Mouse (Mus musculus) embryonic facial prominence, embryonic 15.5 days (tissue): ENCODE data around the gene Vac14. TPM values are rescaled to one million over a fixed set of nuclear protein-coding genes. Genes with fewer than 3 reads are reported as not detected.

Experiments used
- ATAC-seq: fragments of 200-750 bp; cut with Nextera tagmentation; 2 replicates; pipeline ENCODE4 v1.8.0; 2017; ENCODE audit warnings: low read depth, moderate TSS enrichment; ENCODE audit not compliant: insufficient number of reproducible peaks, low FRiP score, low TSS enrichment
- H3K27ac ChIP-seq: fragments of 300-500 bp; sonication (generic); replicated peaks from 2 replicates; pipeline ENCODE4 v1.5.1; 2015; ENCODE audit warnings: mild to moderate bottlenecking, inconsistent platforms
- H3K27me3 ChIP-seq: fragments of 300-500 bp; sonication (generic); 2 replicates; pipeline ENCODE4 v1.6.1; 2015; ENCODE audit warnings: inconsistent platforms
- H3K36me3 ChIP-seq: fragments of 300-500 bp; sonication (generic); 2 replicates; pipeline ENCODE4 v1.6.1; 2015; ENCODE audit warnings: mild to moderate bottlenecking, inconsistent platforms
- H3K4me1 ChIP-seq: fragments of 300-500 bp; sonication (generic); 2 replicates; pipeline ENCODE4 v1.6.1; 2015; ENCODE audit warnings: inconsistent platforms
- H3K4me2 ChIP-seq: fragments of 300-500 bp; sonication (generic); replicated peaks from 2 replicates; pipeline ENCODE4 v1.6.1; 2015; ENCODE audit warnings: mild to moderate bottlenecking, inconsistent platforms
- H3K4me3 ChIP-seq: fragments of 300-500 bp; sonication (generic); replicated peaks from 2 replicates; pipeline ENCODE4 v1.5.1; 2015; ENCODE audit warnings: mild to moderate bottlenecking, inconsistent platforms
- H3K9ac ChIP-seq: fragments of 300-500 bp; sonication (generic); 2 replicates; pipeline ENCODE4 v1.6.1; 2015; ENCODE audit warnings: inconsistent platforms
- H3K9me3 ChIP-seq: fragments of 300-500 bp; sonication (generic); replicated peaks from 2 replicates; pipeline ENCODE4 v1.6.1; 2016; ENCODE audit warnings: inconsistent platforms
- WGBS: fragments of 180-500 bp; shearing (Covaris S2); methylation state at CpG from one replicate; pipeline ENCODE4 v1.1.7; 2015; 5-methylcytosine and 5-hydroxymethylcytosine counted together
- polyA plus RNA-seq: library from polyadenylated mRNA; unstranded; fragments of >200 nt; fragmentation: Nextera tagmentation; extraction: Ambion mirVana; gene quantifications from 2 replicates; pipeline ENCODE4 v1.2.1, GENCODE M21; 2015

Vac14 gene
- polyA plus RNA-seq, 1 experiment from 2014 or later, result 18.6 TPM

DNA sequence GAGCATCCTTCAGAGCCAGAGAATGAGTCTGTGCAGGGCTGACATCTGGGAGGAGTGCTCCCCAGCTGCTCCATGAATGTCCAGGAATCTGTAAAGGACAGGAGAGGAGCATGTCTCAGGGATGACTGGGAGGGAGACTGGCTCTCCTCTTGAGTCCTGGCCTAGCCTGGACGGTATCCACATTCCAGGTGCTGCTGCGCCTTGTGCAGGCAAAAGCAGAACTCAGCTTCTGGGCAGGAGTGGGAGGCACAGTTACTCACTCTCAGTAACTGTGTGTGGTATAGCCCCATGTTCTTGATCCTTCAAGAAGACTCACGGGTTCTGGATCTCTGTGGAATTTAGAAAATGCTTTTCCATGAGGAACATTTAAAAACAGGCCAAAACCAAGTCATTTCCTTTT lies 11.7 kb downstream of the Vac14 start:
- H3K9me3 ChIP-seq, result no peaks in the 10 kb centered on the region
- H3K36me3 ChIP-seq, result peaks cover 20% of the 10 kb centered on the region
- WGBS, result 83% methylated on average over 3 of the region's 3 CpGs
- ATAC-seq, result no peak
- no peaks in the 10 kb centered on the region for H3K27me3 ChIP-seq
- no peak overlapping the region for H3K4me2 ChIP-seq
- no peak overlapping the region for H3K4me3 ChIP-seq
- H3K27ac ChIP-seq, result peak overlapping the region; percentile 74
- no peak overlapping the region for H3K9ac ChIP-seq
- peaks cover 29% of the 10 kb centered on the region for H3K4me1 ChIP-seq

DNA sequence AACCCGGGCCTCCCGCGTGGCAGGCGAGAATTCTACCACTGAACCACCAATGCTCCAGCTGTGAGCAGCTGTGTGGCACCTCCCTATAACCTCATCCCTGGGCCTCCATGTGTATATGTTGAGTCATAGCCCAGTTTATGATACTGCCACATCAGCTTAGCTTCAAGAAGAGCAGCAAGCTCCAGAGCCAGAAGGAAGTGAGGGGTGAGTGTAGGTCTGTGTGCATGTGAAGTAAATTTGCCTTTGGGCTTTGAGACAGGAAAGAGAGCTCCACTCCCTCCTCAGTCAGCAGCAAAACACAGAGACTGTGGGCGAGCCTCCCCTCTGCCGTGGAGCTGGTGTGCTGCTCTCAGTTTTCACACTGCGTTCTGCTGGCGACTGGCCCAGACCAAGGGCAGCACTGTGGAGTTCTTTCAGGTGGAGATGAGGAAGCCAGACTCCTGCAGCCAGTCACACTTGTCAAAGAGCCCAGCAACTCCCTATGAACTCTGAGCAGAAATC lies 12.2 kb downstream of the Vac14 start:
- no peaks in the 10 kb centered on the region for H3K9me3 ChIP-seq
- H3K27me3 ChIP-seq, result no peaks in the 10 kb centered on the region
- peak overlapping the region; percentile 12; the same call in 1 of the 2 replicates for H3K4me3 ChIP-seq
- peaks cover 29% of the 10 kb centered on the region for H3K4me1 ChIP-seq
- H3K9ac ChIP-seq, result no peak overlapping the region
- 55% methylated on average over 8 of the region's 8 CpGs for WGBS
- peak overlapping the region; percentile 74 for H3K27ac ChIP-seq
- peak; percentile 85 for ATAC-seq
- peak overlapping the region; percentile 17 for H3K4me2 ChIP-seq
- H3K36me3 ChIP-seq, result peaks cover 25% of the 10 kb centered on the region

DNA sequence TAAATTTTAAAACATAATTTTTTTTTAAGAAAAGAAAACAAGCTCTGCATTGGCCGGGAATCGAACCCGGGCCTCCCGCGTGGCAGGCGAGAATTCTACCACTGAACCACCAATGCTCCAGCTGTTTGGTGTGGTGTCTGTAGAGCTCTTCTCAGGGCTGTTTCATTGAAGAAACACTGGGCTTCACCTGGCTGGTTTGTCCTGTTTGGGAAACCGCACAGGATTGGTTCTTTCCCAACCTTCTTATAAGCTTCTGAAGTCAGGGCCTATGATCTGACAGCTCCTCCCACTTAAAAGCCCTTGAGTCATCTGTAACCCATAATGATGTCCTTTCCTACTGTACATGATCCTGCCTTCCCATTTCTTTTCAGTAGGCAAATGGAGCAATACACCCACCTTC lies 12.8 kb downstream of the Vac14 start:
- peaks cover 31% of the 10 kb centered on the region for H3K36me3 ChIP-seq
- no peak overlapping the region for H3K4me2 ChIP-seq
- H3K4me3 ChIP-seq, result no peak overlapping the region
- WGBS, result 77% methylated on average over 7 of the region's 7 CpGs
- H3K9me3 ChIP-seq, result no peaks in the 10 kb centered on the region
- 0 out of 2 replicates have a peak, but pooled peaks have one; percentile 23 for ATAC-seq
- H3K4me1 ChIP-seq, result peaks cover 29% of the 10 kb centered on the region
- peak overlapping the region; percentile 74 for H3K27ac ChIP-seq
- no peak overlapping the region for H3K9ac ChIP-seq
- H3K27me3 ChIP-seq, result no peaks in the 10 kb centered on the region

DNA sequence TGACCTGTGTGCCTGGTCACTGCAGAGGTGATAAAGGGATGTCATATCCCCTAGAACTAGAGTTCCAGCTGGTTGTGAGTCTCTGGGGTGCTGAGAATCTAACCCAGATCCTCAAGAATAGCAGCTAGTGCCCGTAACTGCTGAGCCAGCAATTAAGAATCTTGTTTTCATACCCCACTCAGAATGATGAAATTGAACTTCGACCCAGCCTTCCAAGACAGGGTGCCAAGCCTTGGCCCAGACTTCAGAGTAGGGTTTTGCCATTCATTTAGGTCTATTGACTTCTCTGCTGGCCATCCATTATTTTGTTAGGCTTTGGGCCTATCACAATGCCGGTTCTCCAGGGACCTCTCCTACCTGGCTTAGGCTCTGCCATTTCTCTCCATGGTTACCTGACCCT lies 15.4 kb downstream of the Vac14 start:
- peaks cover 29% of the 10 kb centered on the region for H3K4me1 ChIP-seq
- H3K4me3 ChIP-seq, result no peak overlapping the region
- H3K36me3 ChIP-seq, result peaks cover 53% of the 10 kb centered on the region
- no peaks in the 10 kb centered on the region for H3K27me3 ChIP-seq
- no peak overlapping the region for H3K27ac ChIP-seq
- ATAC-seq, result no peak
- H3K9me3 ChIP-seq, result no peaks in the 10 kb centered on the region
- no peak overlapping the region for H3K9ac ChIP-seq
- 93% methylated on average over 3 of the region's 3 CpGs for WGBS
- H3K4me2 ChIP-seq, result no peak overlapping the region

DNA sequence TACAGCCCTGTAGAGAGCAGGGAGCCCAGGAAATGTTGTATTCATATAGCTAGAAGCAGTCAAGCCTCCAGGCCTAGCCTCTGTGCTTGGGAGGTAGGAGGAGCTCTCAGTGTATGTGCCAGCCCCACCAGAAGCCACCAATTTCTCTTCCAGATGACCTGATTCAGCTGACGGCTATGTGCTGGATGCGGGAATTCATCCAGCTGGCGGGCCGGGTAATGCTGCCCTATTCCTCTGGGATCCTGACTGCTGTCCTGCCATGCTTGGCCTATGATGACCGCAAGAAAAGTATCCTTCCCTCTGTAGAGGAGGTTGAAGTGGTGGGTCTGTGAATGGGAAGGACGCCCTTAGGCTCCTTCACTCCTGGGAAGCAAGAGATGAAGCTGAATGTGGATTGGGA lies 17.8 kb downstream of the Vac14 start:
- 91% methylated on average over 6 of the region's 6 CpGs for WGBS
- Histone ChIP-seq H3K27ac (no peak overlapping the region), H3K4me2 (no peak overlapping the region), H3K27me3 (no peaks in the 10 kb centered on the region), H3K36me3 (peaks cover 53% of the 10 kb centered on the region), H3K9me3 (no peaks in the 10 kb centered on the region), H3K4me1 (peaks cover 9% of the 10 kb centered on the region; the same call in 1 of the 2 replicates), H3K9ac (no peak overlapping the region), H3K4me3 (no peak overlapping the region)
- ATAC-seq, result no peak

DNA sequence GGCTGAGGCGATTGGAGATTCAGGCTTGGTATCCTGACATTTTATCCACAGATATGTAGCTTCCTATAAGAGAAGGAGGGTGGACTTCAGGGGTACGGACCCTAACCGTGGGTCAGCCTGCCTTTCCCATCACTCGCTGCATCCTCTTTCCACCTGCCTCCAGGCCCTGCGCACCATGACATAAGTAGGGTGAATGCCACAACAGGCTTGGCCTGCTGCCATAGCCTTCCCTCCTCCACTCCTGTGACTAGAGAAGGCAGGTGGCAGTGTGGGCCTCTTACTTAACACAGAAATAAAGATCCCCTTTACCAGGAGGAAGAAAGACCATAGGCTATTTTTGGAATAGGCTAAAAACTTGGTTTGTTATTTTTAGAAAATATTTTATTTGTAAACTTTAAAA lies 23.9 kb downstream of the Vac14 start:
- Histone ChIP-seq H3K4me3 (no peak overlapping the region), H3K9me3 (no peaks in the 10 kb centered on the region), H3K36me3 (peaks cover 18% of the 10 kb centered on the region; the same call in 1 of the 2 replicates), H3K4me2 (no peak overlapping the region), H3K9ac (no peak overlapping the region), H3K4me1 (no peaks in the 10 kb centered on the region), H3K27me3 (no peaks in the 10 kb centered on the region), H3K27ac (no peak overlapping the region)
- WGBS, result 80% methylated on average over 5 of the region's 5 CpGs
- ATAC-seq, result no peak

DNA sequence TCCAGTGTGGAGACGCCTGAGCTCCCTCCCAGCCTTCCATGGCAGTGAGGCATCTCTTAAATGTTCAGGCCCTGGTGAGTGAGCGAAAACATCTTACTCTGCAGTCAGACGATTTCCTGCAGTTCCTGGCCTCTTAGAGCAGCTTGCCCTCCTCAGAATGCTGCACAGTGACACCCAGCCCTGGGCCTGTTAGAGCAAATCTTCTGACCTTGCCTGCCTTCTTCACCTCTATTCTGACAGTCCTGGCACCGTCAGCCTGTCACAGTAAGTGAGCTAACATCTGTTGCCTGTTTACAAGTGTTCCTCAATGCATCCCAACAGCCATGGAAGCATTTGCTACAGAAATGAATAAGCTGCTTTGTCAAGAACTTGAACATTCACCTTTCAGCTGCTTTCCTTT lies 24.8 kb downstream of the Vac14 start:
- Histone ChIP-seq H3K27me3 (no peaks in the 10 kb centered on the region), H3K9me3 (no peaks in the 10 kb centered on the region), H3K36me3 (peaks cover 11% of the 10 kb centered on the region; the same call in 1 of the 2 replicates), H3K4me2 (no peak overlapping the region), H3K4me1 (no peaks in the 10 kb centered on the region), H3K27ac (no peak overlapping the region), H3K9ac (no peak overlapping the region), H3K4me3 (no peak overlapping the region)
- 59% methylated on average over 4 of the region's 4 CpGs for WGBS
- ATAC-seq, result no peak

DNA sequence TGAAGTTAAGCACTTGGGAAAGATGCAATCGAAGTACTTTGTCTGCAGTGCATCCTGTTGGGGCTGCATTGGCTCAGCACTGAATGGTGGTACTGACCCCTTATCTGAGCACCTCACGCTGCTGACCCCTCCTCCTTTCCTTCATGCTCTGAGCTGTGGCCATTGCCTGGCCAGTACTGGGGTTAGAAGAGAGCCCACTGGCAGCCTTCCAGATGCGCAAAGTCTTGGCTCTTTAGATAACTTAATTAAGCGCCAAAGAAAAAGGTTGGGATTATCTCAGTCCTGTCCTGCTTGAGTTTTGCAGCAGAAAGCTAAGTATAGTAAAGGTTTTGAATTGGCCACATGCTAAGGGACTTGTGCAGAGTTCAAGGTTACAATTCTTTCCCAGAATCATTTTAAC lies 26.0 kb downstream of the Vac14 start:
- peaks cover 12% of the 10 kb centered on the region; the same call in 1 of the 2 replicates for H3K36me3 ChIP-seq
- H3K4me1 ChIP-seq, result no peaks in the 10 kb centered on the region
- H3K9ac ChIP-seq, result no peak overlapping the region
- WGBS, result 79% methylated on average over 4 of the region's 4 CpGs
- no peak for ATAC-seq
- no peak overlapping the region for H3K4me3 ChIP-seq
- no peaks in the 10 kb centered on the region for H3K9me3 ChIP-seq
- H3K27ac ChIP-seq, result no peak overlapping the region
- no peak overlapping the region for H3K4me2 ChIP-seq
- H3K27me3 ChIP-seq, result no peaks in the 10 kb centered on the region

DNA sequence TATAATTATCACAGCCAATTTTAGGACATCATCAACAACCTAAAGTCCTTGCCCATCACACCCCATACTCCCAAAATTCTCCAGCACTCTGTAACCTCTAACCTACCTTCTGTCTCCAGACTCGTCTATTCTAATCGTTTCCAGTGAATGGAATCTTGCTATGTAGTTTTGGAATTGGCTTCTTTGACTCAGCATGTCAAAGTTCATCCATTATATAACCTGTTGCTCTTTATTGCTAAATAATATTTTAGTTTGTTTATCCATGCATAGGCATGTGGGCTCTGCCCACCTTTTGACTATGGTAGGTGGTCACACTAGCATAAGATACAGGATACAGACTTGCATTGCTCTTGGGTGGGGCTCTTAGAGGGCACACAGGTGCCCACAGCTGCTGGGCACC lies 26.5 kb downstream of the Vac14 start:
- WGBS, result 73% methylated on average over 2 of the region's 2 CpGs
- Histone ChIP-seq H3K27ac (no peak overlapping the region), H3K4me1 (no peaks in the 10 kb centered on the region), H3K27me3 (no peaks in the 10 kb centered on the region), H3K4me3 (no peak overlapping the region), H3K9me3 (no peaks in the 10 kb centered on the region), H3K9ac (no peak overlapping the region), H3K4me2 (no peak overlapping the region), H3K36me3 (peaks cover 17% of the 10 kb centered on the region; the same call in 1 of the 2 replicates)
- ATAC-seq, result no peak

DNA sequence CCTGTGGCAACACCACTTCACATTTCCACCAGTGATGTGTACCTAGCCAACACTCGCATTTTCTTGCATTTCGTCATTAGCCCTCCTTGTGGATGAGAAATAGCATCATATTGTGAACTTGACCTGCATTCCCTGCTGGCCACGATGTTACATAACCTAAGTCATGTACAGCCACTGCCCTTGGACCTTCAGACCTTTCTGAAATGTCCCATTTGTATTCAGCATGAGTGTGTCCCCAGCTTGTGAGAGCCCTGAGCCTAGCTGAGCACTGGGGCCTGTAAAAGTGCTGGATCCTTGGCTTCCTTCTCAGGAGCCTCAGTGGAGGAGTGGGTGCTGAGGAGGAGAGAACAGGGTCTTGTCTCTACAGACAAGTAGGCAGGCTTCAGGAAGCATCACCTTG lies 27.0 kb downstream of the Vac14 start:
- Histone ChIP-seq H3K4me2 (no peak overlapping the region), H3K27me3 (no peaks in the 10 kb centered on the region), H3K9ac (no peak overlapping the region), H3K36me3 (peaks cover 20% of the 10 kb centered on the region; the same call in 1 of the 2 replicates), H3K4me1 (no peaks in the 10 kb centered on the region), H3K9me3 (no peaks in the 10 kb centered on the region), H3K27ac (no peak overlapping the region), H3K4me3 (no peak overlapping the region)
- WGBS, result 89% methylated on average over 3 of the region's 3 CpGs
- ATAC-seq, result no peak

DNA sequence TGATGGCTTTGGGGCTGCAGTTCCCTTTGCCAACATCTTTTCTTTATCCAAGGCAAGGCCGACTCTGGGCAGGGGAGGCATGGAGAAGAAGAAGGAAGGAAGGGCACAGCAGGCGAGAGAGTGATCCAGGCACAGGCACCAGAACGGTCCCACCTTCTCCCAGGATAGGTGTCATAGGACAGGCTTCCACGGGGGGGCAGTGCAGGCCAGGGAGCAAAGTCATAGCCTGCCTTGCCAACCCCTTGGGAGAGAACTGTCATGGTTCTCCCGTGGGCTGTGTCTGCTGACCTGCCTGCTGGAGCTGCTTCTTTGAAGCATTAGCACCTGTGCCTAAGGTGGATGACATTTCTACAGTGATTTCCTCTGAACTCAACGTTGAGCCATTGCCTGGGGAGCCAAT lies 27.7 kb downstream of the Vac14 start:
- 32% methylated on average over 6 of the region's 6 CpGs for WGBS
- ATAC-seq, result peak; percentile 60; the same call in 1 of the 2 replicates

DNA sequence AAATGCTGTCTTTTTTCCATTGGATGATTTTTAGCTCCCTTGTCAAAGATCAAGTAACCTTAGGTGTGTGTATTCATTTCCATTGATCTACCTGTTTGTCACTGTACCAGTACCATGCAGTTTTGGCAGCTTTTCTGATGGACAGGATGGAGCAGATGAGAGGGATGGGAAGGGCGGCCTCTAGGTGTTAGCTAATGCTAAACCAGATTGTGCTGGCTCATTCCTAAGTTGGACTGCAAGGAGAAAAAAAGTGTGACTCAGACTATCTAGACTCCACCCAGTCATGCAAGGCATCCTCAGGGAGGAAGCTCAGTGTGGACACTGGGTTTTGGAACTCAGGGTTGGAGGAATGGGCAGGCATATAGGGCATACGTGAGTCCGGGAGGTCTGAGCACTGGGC lies 30.2 kb downstream of the Vac14 start:
- Histone ChIP-seq H3K4me3 (no peak overlapping the region), H3K4me1 (no peaks in the 10 kb centered on the region), H3K4me2 (no peak overlapping the region), H3K36me3 (peaks cover 28% of the 10 kb centered on the region; the same call in 1 of the 2 replicates), H3K9ac (no peak overlapping the region), H3K27me3 (no peaks in the 10 kb centered on the region), H3K27ac (no peak overlapping the region), H3K9me3 (no peaks in the 10 kb centered on the region)
- ATAC-seq, result no peak
- 94% methylated on average over 3 of the region's 3 CpGs for WGBS

More for the DNA sequence above, 27.7 kb downstream of the Vac14 start:
- no peak overlapping the region for H3K4me3 ChIP-seq
- H3K9ac ChIP-seq, result no peak overlapping the region
- no peaks in the 10 kb centered on the region for H3K9me3 ChIP-seq
- H3K36me3 ChIP-seq, result peaks cover 26% of the 10 kb centered on the region; the same call in 1 of the 2 replicates
- no peaks in the 10 kb centered on the region for H3K4me1 ChIP-seq
- H3K27me3 ChIP-seq, result no peaks in the 10 kb centered on the region
- H3K4me2 ChIP-seq, result no peak overlapping the region
- H3K27ac ChIP-seq, result no peak overlapping the region
